Mouse (Mus musculus): ENCODE data around the gene Olfr298. TPM values are rescaled to one million over a fixed set of nuclear protein-coding genes. Genes with fewer than 3 reads are reported as not detected.

Olfr298 gene
- not detected in 2 replicates for polyA plus RNA-seq (2015; fragmentation: Nextera tagmentation; extraction: Ambion mirVana)

DNA sequence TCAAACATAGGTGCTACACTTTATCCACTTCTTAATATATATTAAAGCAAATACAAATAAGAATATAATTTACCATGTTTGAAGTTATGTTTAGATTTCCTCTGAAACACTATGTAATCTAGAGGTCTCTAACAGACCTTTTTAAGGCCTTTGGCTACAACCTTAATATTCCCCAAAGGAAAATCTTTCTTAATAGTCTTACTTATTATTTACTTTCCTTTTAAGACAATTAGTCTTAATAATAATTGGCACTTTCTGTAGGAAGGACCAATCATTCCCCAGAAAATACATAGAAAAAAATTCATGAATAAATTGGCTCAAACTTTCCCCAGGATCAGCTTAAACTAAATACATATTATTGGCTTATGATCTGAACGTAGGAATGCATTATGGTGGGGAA lies at the start of gene Olfr298:
Olfr298 (minus strand) TSS at position 101 of the 400 bp plus-strand sequence.
- Histone ChIP-seq H3K4me3 (ENCODE audit: low read depth, low read length) (no peak within 1 kb of the TSS), H3K4me2 (ENCODE audit: low read depth, low read length) (no peak within 1 kb of the TSS), H3K27ac (ENCODE audit: low read length) (no peak within 1 kb of the TSS), H3K9ac (ENCODE audit: low read depth, low read length) (no peak within 1 kb of the TSS), H3K36me3 (ENCODE audit: control insufficient read depth, insufficient read depth) (no peaks in the 10 kb centered on the region), H3K9me3 (replicated peaks; ENCODE audit: control insufficient read depth, low read length) (no peaks in the 10 kb centered on the region), H3K4me1 (ENCODE audit: control insufficient read depth, low read depth, low read length) (no peaks in the 10 kb centered on the region), H3K27me3 (ENCODE audit: control insufficient read depth, insufficient read depth, low read depth, low read length) (no peaks in the 10 kb centered on the region)
- no peak for ATAC-seq (ENCODE audit: low read depth)
- 54% methylated on average over 1 of the region's 1 CpGs for WGBS (ENCODE audit: insufficient replicate concordance)

DNA sequence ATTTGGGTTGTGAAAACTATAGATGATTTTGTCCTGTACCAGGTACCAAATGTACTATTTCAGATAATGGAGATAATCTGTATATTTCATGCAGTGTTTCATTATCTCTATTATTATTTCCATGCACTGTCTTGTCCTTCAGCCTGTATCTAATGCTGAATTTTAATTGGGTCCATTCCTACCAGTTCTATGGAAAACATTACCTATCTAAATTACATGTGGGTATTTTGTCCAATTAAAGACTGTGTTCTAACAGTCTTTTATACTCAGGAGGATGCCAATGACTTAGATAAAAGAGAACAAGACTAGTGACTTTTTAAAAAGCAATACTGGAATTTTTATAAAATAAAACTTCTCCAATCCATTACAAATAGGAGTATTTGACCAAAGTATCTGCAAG lies 27.4 kb upstream of the Olfr298 start, which contains the start of gene Olfr297:
Olfr297 (plus strand) TSS at position 301 of the 400 bp plus-strand sequence.
- H3K9me3 ChIP-seq (replicated peaks; ENCODE audit: control insufficient read depth, low read length), result no peaks in the 10 kb centered on the region
- H3K4me3 ChIP-seq (ENCODE audit: low read depth, low read length), result no peak within 1 kb of the TSS
- no peak for ATAC-seq (ENCODE audit: low read depth)
- no peaks in the 10 kb centered on the region for H3K4me1 ChIP-seq (ENCODE audit: control insufficient read depth, low read depth, low read length)
- no peaks in the 10 kb centered on the region for H3K36me3 ChIP-seq (ENCODE audit: control insufficient read depth, insufficient read depth)
- no peak within 1 kb of the TSS for H3K4me2 ChIP-seq (ENCODE audit: low read depth, low read length)
- no peaks in the 10 kb centered on the region for H3K27me3 ChIP-seq (ENCODE audit: control insufficient read depth, insufficient read depth, low read depth, low read length)
- H3K27ac ChIP-seq (ENCODE audit: low read length), result no peak within 1 kb of the TSS
- H3K9ac ChIP-seq (ENCODE audit: low read depth, low read length), result no peak within 1 kb of the TSS

GRCm38 (mm10) chr7:86459621-86460020 lies 32.7 kb downstream of the Olfr298 start, which contains the start of gene Olfr299:
Gene Olfr299 (plus strand): TSS chr7:86459921.
- Histone ChIP-seq H3K36me3 (ENCODE audit: control insufficient read depth, insufficient read depth) (no peaks in the 10 kb centered on the region), H3K9ac (ENCODE audit: low read depth, low read length) (no peak within 1 kb of the TSS), H3K4me2 (ENCODE audit: low read depth, low read length) (no peak within 1 kb of the TSS), H3K27me3 (ENCODE audit: control insufficient read depth, insufficient read depth, low read depth, low read length) (no peaks in the 10 kb centered on the region), H3K4me1 (ENCODE audit: control insufficient read depth, low read depth, low read length) (no peaks in the 10 kb centered on the region), H3K27ac (ENCODE audit: low read length) (no peak within 1 kb of the TSS), H3K9me3 (replicated peaks; ENCODE audit: control insufficient read depth, low read length) (no peaks in the 10 kb centered on the region), H3K4me3 (ENCODE audit: low read depth, low read length) (no peak within 1 kb of the TSS)
- 62% methylated on average over 1 of the region's 1 CpGs for WGBS (ENCODE audit: insufficient replicate concordance)
- no peak for ATAC-seq (ENCODE audit: low read depth)

Other genes starting within 250 kb of the Olfr298 start
- not detected in 2 replicates for gene Vmn2r76, start 246.2 kb downstream of the Olfr298 start, polyA plus RNA-seq (2015; fragmentation: Nextera tagmentation; extraction: Ambion mirVana)
- gene Olfr310, start 215.3 kb downstream of the Olfr298 start, polyA plus RNA-seq (2015; fragmentation: Nextera tagmentation; extraction: Ambion mirVana), result not detected in 2 replicates
- gene Olfr309, start 178.8 kb downstream of the Olfr298 start, polyA plus RNA-seq (2015; fragmentation: Nextera tagmentation; extraction: Ambion mirVana), result not detected in 2 replicates
- not detected in 2 replicates for gene Olfr308, start 166.9 kb downstream of the Olfr298 start, polyA plus RNA-seq (2015; fragmentation: Nextera tagmentation; extraction: Ambion mirVana)
- gene Olfr307, start 154.9 kb downstream of the Olfr298 start, polyA plus RNA-seq (2015; fragmentation: Nextera tagmentation; extraction: Ambion mirVana), result not detected in 2 replicates
- gene Olfr305, start 125.6 kb downstream of the Olfr298 start, polyA plus RNA-seq (2015; fragmentation: Nextera tagmentation; extraction: Ambion mirVana), result not detected in 2 replicates
- not detected in 2 replicates for gene Olfr304, start 105.8 kb downstream of the Olfr298 start, polyA plus RNA-seq (2015; fragmentation: Nextera tagmentation; extraction: Ambion mirVana)
- not detected in 2 replicates for gene Olfr303, start 94.7 kb downstream of the Olfr298 start, polyA plus RNA-seq (2015; fragmentation: Nextera tagmentation; extraction: Ambion mirVana)
- gene Olfr301, start 88.6 kb downstream of the Olfr298 start, polyA plus RNA-seq (2015; fragmentation: Nextera tagmentation; extraction: Ambion mirVana), result not detected in 2 replicates
- not detected in 2 replicates for gene Olfr299, start 32.6 kb downstream of the Olfr298 start, polyA plus RNA-seq (2015; fragmentation: Nextera tagmentation; extraction: Ambion mirVana)
- gene Olfr297, start 27.5 kb upstream of the Olfr298 start, polyA plus RNA-seq (2015; fragmentation: Nextera tagmentation; extraction: Ambion mirVana), result not detected in 2 replicates
- gene Olfr295, start 91.4 kb upstream of the Olfr298 start, polyA plus RNA-seq (2015; fragmentation: Nextera tagmentation; extraction: Ambion mirVana), result not detected in 2 replicates
- gene Olfr294, start 124.2 kb upstream of the Olfr298 start, polyA plus RNA-seq (2015; fragmentation: Nextera tagmentation; extraction: Ambion mirVana), result not detected in 2 replicates
- gene Olfr293, start 156.6 kb upstream of the Olfr298 start, polyA plus RNA-seq (2015; fragmentation: Nextera tagmentation; extraction: Ambion mirVana), result not detected in 2 replicates
- not detected in 2 replicates for gene Olfr292, start 195.8 kb upstream of the Olfr298 start, polyA plus RNA-seq (2015; fragmentation: Nextera tagmentation; extraction: Ambion mirVana)